Mouse (Mus musculus) ES-CJ7 (cell line): ENCODE results near the gene Pltp.

Source experiments
- DNase-seq: peaks from one replicate; pipeline ENCODE4 v3.0.0; 2011; ENCODE audit warnings: low read depth, low spot score

Pltp gene

DNA sequence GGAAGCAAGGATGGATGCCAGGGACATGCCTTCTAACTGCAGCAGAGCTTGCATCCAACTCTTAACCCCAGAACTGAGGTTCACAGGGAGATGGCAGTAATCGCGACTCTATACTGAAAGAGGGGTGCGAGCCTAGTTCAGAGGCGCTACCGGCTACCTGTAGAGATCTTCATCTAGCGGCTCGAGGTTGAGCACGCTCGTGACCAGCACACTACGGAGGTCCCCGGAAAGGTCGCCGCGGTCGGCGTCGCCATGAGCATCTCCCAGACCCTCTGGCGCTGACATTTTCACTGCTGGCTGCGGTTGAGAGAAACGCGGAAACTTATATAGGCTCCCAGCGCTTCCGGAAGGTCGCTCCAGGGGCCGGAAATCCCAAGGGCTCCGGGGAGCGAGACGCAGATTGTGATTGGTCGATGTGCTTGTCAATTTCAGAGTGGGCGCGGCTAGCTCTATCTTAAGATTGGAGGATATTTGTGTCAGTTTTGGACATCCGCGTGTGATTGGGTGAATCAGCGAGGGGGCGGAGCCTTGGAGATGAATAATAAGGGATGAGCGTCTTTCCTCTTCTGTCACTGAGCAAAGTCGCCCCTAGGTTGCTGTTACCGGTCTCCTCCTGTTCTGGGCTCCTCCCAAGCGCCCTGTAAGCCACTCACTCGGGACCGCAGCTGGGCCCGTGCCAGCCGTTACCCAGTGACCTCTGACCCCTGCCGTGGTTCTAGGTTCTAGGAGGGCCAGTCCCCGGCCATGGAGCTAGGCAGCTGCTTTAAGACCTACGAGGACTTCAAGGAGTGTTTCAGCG is 52.8 kb downstream of the Pltp start, which contains the start of the genes Acot8 and Zswim3:
Gene Acot8 (minus strand): TSS at position 350 of the 799 bp plus-strand sequence.
Gene Zswim3 (plus strand): TSS at position 566 of the 799 bp plus-strand sequence.
- peak; percentile 100 for DNase-seq

DNA sequence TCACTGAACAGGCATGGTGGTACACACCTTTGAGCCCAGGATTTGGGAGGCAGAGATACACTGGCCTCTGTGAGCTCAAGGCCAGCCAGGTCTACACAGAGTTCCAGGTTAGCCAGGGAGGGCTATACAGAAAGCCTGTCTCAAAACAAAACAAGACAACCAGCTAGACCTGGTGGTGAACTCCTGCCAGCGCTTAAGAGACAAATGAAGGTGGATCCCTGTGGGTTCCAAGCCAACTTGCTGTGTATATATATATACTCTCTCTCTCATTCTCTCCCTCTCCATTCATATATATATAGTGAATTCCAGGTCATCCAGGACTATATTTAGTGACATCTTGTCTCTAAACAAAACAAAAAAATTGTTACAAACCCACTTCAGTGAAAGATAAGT is 53.6 kb downstream of the Pltp start:
- DNase-seq = no peak

DNA sequence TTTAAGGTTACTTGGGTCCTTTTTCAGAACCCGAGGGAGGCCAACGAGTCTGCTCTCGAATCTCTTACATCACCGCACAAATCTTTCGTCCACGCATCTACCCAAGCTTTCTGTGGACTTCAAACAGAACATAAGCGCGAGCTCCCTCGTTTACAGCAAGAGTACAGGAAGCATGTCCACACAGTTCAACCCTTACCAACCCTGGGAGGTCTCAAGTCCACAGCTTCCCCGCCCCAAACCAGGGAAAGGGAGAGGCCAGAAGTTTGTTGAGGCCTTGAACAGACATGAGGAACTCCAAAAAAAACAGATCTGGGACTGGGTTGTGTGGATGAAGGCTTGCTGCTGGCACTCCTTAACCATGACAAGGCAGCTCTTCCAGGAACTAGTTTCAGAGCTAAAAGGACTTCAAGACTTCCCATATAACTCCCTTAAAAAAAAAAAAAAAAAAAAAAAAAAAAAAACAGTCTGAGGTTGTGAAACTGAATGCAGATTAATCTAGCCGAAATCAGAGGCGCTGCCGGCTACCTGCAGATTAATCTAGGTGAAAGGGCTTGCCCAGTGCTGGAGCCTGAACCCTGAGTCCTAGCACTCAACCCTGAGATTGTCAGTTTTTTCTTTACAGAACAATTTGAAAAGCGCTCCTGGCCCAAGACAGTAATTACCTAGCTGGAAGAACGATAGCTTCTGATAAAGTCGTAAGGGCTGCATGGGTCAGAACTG is 54.1 kb downstream of the Pltp start:
- no peak for DNase-seq

DNA sequence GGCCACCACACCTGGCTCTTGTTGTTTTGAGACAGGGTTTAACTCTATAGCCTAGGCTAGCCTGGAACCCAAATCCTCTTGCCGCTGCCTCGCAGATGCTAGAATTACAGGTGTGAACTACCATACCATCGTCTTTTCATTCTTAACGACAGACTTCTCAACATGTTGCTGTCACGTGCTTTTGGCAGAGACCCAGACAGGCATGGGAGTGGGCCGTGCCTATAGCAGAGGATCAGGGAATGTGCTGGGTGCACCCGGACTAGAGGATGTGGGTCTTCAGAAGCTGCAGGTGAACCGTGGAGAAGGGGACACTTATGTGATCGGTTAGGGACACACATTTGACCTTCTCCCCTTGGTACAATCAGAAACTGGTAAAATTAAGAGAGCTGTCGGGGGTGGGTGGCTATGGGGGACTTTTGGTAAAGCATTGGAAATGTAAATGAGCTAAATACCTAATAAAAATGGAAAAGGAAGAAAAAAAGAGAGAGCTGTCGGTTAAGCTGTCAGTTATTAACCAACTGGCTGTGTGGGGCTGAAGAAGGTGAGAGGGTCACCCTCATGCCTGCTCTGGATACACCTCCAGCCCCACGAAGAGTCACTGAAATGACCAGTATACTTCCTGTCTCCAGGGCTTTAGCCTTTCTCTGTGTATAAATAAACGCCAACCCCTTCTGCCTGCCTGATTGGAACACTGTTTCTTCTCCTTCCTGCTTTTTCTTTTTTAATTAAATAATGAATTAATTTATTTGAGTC is 57.1 kb downstream of the Pltp start:
- DNase-seq = no peak

DNA sequence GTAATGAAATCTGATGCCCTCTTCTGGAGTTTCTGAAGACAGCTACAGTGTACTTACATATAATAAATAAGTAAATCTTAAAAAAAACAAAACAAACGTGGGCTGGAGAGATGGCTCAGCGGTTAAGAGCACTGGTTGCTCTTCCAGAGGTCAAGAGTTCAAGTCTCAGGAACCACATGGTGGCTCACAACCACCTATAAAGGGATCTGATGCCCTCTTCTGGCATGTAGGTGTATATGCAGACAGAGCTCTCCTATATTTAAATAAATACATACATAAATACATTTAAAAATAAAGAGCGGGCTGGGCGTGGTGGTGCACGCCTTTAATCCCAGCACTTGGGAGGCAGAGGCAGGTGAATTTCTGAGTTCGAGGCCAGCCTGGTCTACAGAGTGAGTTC is 59.0 kb downstream of the Pltp start:
- DNase-seq = peak; percentile 73

DNA sequence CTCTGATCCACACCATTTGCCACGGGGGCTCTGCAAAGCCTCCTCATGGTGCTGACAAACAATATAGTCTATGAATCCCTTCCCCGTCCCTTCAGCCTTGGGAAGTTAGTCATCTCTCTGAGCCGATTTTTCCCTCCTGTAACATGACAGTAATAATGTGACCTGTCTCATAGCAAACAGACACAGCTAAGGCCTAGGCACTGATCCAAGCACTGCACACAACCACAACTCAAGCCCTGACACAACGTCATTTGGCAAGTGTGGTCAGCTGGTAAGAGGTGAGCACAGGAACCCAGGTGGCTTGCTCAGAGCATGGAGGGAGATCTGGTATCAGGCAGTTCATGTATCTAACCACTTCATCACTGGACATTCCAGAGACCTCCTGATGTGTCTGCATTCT is 61.6 kb downstream of the Pltp start:
- no peak for DNase-seq

DNA sequence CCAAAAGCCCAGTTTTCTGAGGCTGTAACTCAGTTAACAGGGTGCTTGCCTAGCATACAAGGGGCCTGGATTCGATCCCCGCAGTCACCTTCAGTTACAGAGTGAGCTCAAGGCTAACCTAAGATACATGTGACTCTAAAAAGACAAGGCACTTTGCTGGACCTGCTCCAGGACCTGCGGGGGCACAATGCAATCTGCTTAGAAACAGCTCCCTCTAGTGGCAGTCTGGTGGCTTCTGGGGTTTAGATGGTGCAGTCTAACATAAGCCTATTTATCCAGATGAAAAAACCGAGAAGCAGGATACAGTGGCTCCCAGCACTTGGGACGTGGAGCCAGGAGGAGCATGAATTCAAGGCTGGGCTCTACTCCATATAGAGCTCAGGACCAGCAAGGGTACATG is 63.2 kb downstream of the Pltp start:
- DNase-seq = peak; percentile 91

DNA sequence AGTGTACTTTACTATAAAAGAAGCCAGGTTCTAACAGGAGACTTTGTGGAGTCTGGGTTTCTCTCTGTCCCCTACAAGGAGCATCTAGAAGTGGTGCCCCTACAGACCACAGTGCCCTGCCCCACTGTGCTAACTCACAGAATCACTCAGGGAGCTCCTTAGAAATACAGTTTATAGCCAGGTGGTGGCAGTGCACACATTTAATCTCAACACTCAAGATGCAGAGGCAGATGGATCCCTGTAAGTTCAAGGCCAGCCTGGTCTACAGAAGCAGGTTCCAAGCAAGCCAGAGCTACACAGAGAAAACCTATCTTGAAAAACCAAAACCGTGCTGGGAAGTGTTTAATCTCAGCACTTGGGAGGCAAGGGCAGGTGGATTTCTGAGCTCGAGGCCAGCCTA is 63.7 kb downstream of the Pltp start:
- peak; percentile 73 for DNase-seq

DNA sequence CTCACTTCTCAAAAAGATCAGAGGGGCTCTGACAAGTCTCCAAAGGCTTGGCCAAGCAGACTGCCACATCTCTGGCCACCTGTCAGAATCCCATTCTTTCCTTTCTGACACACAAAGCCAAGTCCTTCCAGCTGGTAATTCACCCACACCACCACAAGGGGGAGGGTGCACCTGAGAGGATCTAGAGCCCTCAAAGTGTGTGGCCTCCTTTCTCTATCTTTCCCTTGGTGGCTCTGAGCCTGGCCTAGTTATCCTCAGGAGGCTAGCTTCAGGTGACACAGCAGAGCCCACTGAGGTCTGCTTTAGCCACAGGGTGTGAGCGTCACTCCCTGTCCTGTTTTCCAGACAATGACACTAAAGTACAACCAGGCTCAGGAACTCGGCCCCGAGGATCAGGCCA is 64.3 kb downstream of the Pltp start:
- peak; percentile 85 for DNase-seq

DNA sequence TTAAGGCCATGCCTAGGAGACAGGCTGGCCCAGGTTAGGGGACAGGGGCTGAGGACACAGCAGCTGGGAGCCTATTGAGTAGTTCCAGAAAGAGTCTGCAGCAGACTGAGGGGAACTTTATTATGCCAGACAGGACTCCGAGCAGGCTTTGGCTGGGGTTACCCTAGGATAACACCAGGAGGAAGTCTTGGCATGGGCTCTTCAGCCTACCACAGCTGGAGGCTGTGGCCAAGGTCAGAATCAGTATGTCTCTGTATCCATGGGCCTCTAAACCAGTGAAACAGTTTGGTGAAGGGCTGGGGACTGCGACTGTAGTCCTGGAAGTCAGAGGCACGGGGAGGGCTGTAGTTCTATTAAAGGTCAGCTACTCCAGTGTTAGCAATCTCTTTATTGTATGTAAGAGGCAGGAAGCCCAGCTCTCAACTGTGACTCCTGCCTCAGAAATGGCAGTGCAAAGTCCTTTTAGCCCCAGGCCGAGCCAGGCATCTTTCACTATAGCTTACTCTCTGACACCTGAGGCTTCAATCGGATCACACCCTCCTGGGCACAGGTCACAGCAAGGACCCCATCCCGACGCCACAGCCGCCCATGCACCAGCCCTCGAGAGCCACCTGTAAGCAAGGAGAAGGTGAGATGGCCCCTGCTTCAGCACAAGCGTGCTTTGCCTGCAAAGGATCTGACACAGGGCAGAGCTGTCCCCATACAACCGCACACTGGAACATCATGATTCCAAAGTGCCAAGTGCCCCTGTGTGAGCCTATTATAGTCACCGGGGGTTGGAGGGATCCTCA is 64.9 kb downstream of the Pltp start:
- no peak for DNase-seq

DNA sequence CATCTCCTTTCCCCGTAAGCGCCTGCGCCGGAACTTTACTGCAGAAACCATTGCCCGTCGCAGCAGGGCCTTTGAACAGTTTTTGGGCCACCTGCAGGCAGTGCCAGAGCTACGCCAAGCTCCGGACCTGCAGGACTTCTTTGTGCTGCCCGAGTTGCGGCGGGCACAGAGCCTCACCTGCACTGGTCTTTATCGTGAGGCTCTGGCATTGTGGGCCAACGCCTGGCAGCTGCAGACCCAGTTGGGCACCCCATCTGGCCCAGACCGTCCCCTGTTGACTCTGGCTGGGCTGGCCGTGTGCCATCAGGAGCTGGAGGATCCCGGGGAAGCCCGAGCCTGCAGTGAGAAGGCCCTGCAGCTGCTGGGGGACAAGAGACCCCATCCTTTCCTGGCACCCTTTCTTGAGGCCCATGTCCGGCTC is 65.7 kb downstream of the Pltp start:
- no peak for DNase-seq

DNA sequence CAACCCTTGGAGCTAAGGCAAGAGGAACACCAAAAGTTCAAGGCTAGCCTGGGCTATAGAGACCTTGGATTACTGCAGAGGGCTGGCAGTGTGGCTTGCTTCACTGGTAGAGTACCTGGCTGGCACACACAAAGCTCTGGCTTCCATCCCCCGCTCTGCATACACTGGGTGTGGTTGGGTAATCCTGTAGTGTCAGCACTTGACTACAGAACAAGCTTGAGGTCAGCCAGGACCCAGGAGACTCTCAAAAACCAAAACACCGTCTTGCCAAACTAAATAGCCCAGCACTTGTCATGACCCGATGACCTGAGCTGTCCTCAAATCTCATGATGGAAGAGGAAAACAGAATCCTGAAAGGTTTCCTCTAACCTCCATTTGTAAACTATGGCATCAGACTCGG is 67.1 kb downstream of the Pltp start:
- no peak for DNase-seq
